Mouse (Mus musculus) kidney, postnatal 0 days (tissue): ENCODE data around the gene Baz2b. TPM values are rescaled to one million over a fixed set of nuclear protein-coding genes. Genes with fewer than 3 reads are reported as not detected.

Source experiments
- ATAC-seq: fragments of 200-750 bp; cut with Nextera tagmentation; replicated peaks from 2 replicates; pipeline ENCODE4 v1.8.0; 2017; ENCODE audit warnings: low read depth, moderate number of reproducible peaks, moderate TSS enrichment, moderate library complexity; ENCODE audit not compliant: low FRiP score
- DNase-seq: peaks from one replicate; pipeline ENCODE4 v3.0.0-alpha.2; 2016; ENCODE audit warnings: low spot score
- H3K27ac ChIP-seq: fragments of 300-500 bp; sonication (generic); 2 replicates; pipeline ENCODE4 v1.5.1; 2014; ENCODE audit warnings: mild to moderate bottlenecking
- H3K27me3 ChIP-seq: fragments of 300-500 bp; sonication (generic); 2 replicates; pipeline ENCODE4 v1.6.1; 2014; ENCODE audit warnings: low read length, mixed read lengths; ENCODE audit not compliant: insufficient read depth
- H3K36me3 ChIP-seq: fragments of 300-500 bp; sonication (generic); 2 replicates; pipeline ENCODE4 v1.6.1; 2014; ENCODE audit warnings: low read length, mixed read lengths; ENCODE audit not compliant: insufficient read depth
- H3K4me1 ChIP-seq: fragments of 300-500 bp; sonication (generic); replicated peaks from 2 replicates; pipeline ENCODE4 v1.6.1; 2014; ENCODE audit warnings: antibody characterized with exemption, low read length, mixed read lengths; ENCODE audit not compliant: insufficient read depth
- H3K4me2 ChIP-seq: fragments of 300-500 bp; sonication (generic); 2 replicates; pipeline ENCODE4 v1.6.1; 2014; ENCODE audit warnings: mild to moderate bottlenecking, low read length, moderate library complexity, mixed read lengths
- H3K4me3 ChIP-seq: fragments of 300-500 bp; sonication (generic); replicated peaks from 2 replicates; pipeline ENCODE4 v1.5.1; 2014; ENCODE audit warnings: low read depth, low read length
- H3K9ac ChIP-seq: fragments of 300-500 bp; sonication (generic); 2 replicates; pipeline ENCODE4 v1.6.1; 2014; ENCODE audit warnings: low read depth, low read length
- H3K9me3 ChIP-seq: fragments of 300-500 bp; sonication (generic); replicated peaks from 2 replicates; pipeline ENCODE4 v1.6.1; 2016; ENCODE audit warnings: low read length, inconsistent platforms, mixed read lengths
- CTCF ChIP-seq: IDR thresholded peaks from 2 replicates; pipeline ENCODE4 v1.5.1; 2016; ENCODE audit warnings: antibody characterized with exemption, low read depth, mild to moderate bottlenecking, moderate library complexity
- WGBS: fragments of 180-500 bp; shearing (Covaris S2); extraction: QIAGEN DNeasy Blood & Tissue Kit; methylation state at CpG from one replicate; pipeline ENCODE4 v1.1.7; 2014; 5-methylcytosine and 5-hydroxymethylcytosine counted together
- polyA plus RNA-seq: library from polyadenylated mRNA; unstranded; fragments of >200 nt; fragmentation: Nextera tagmentation; extraction: Ambion mirVana; gene quantifications from 2 replicates; pipeline ENCODE4 v1.2.1, GENCODE M21; 2015

Baz2b gene
- polyA plus RNA-seq, 1 experiment from 2014 or later = 51.7 TPM

GRCm38 (mm10) chr2:59962579-59962978 lies 247.1 kb downstream of the Baz2b start:
- H3K9ac ChIP-seq = no peak overlapping the region
- H3K36me3 ChIP-seq = peaks cover 25% of the 10 kb centered on the region; the same call in 1 of the 2 replicates
- no peaks in the 10 kb centered on the region for H3K27me3 ChIP-seq
- no peak overlapping the region for H3K4me3 ChIP-seq
- DNase-seq (no peak), ATAC-seq (no peak)
- 81% methylated on average over 4 of the region's 4 CpGs for WGBS
- no peak overlapping the region for H3K4me2 ChIP-seq
- no peaks in the 10 kb centered on the region for H3K9me3 ChIP-seq
- no peaks in the 10 kb centered on the region for H3K4me1 ChIP-seq
- H3K27ac ChIP-seq = no peak overlapping the region
- no peak for TF ChIP-seq CTCF

GRCm38 (mm10) chr2:59960495-59960772 lies 249.2 kb downstream of the Baz2b start:
- 74% methylated on average over 2 of the region's 2 CpGs for WGBS

DNA sequence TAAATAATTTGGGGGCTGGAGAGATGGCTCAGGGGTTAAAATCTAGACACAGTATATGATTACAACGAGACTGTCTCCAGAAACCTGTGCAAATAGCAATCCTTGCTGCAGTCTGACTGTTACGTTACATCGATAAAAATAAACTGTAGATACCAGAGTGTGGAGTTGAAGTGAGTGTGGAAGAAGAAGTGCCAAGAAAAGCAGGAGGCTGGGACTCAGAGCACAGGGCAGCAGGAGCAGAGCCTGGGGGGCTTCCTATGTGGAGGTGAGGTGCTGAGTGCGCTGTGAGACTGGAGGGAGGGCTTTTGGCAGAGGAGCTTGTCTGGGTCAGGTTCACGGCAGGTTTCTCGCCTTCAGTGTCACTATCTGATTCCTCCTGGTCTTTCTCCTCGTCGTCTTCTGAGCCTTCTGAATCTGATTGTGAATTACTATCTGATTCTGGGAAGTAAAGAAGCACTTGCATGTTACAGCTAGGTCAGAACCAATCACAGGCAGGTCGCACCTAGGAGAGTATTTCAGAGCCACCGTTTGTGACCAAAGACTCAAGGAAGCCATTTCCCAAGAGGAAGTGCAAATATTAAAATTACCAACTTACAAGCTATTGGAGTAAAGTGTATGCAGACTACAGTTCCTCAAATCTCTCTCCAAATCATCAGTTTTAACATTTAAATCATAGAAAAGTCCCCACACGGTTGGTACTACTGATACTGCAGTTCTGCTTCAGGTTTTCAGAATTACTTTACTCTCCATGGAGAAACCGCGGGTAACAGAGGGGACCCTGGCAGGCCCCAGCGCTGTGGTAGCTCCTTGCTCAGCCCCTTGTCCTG lies 249.8 kb downstream of the Baz2b start:
- no peaks in the 10 kb centered on the region for H3K4me1 ChIP-seq
- TF ChIP-seq CTCF = no peak
- peaks cover 36% of the 10 kb centered on the region; the same call in 1 of the 2 replicates for H3K36me3 ChIP-seq
- H3K27ac ChIP-seq = no peak overlapping the region
- no peak overlapping the region for H3K4me2 ChIP-seq
- ATAC-seq (no peak), DNase-seq (no peak)
- H3K4me3 ChIP-seq = no peak overlapping the region
- H3K27me3 ChIP-seq = no peaks in the 10 kb centered on the region
- no peaks in the 10 kb centered on the region for H3K9me3 ChIP-seq
- H3K9ac ChIP-seq = no peak overlapping the region
- WGBS = 85% methylated on average over 14 of the region's 14 CpGs

More at GRCm38 (mm10) chr2:59960495-59960772, 249.2 kb downstream of the Baz2b start:
- Histone ChIP-seq H3K9ac (no peak overlapping the region), H3K9me3 (no peaks in the 10 kb centered on the region), H3K4me1 (no peaks in the 10 kb centered on the region), H3K27me3 (no peaks in the 10 kb centered on the region), H3K4me3 (no peak overlapping the region), H3K27ac (no peak overlapping the region), H3K36me3 (peaks cover 36% of the 10 kb centered on the region; the same call in 1 of the 2 replicates), H3K4me2 (no peak overlapping the region)
- DNase-seq = no peak
- no peak for TF ChIP-seq CTCF
- ATAC-seq = no peak

GRCm38 (mm10) chr2:59958543-59958942 lies 251.1 kb downstream of the Baz2b start:
- Histone ChIP-seq H3K9me3 (no peaks in the 10 kb centered on the region), H3K4me1 (no peaks in the 10 kb centered on the region), H3K27me3 (no peaks in the 10 kb centered on the region), H3K36me3 (peaks cover 36% of the 10 kb centered on the region; the same call in 1 of the 2 replicates), H3K9ac (no peak overlapping the region), H3K27ac (no peak overlapping the region), H3K4me2 (no peak overlapping the region), H3K4me3 (no peak overlapping the region)
- no peak for TF ChIP-seq CTCF
- no peak for ATAC-seq
- WGBS = 74% methylated on average over 6 of the region's 6 CpGs
- DNase-seq = peak; percentile 32

GRCm38 (mm10) chr2:59955916-59956315 lies 253.7 kb downstream of the Baz2b start:
- Histone ChIP-seq H3K9ac (no peak overlapping the region), H3K27me3 (no peaks in the 10 kb centered on the region), H3K4me1 (no peaks in the 10 kb centered on the region), H3K27ac (no peak overlapping the region), H3K4me3 (no peak overlapping the region), H3K36me3 (peaks cover 40% of the 10 kb centered on the region), H3K4me2 (no peak overlapping the region), H3K9me3 (no peaks in the 10 kb centered on the region)
- no peak for DNase-seq
- TF ChIP-seq CTCF = no peak
- no peak for ATAC-seq
- WGBS = 85% methylated on average over 7 of the region's 7 CpGs

- H3K27me3 ChIP-seq = no peaks in the 10 kb centered on the region
Observed at GRCm38 (mm10) chr2:59954791-59955190, 254.8 kb downstream of the Baz2b start.

More at GRCm38 (mm10) chr2:59954791-59955190, 254.8 kb downstream of the Baz2b start:
- H3K4me1 ChIP-seq = no peaks in the 10 kb centered on the region
- DNase-seq (no peak), ATAC-seq (no peak)
- no peak overlapping the region for H3K4me3 ChIP-seq
- no peak for TF ChIP-seq CTCF
- WGBS = 77% methylated on average over 3 of the region's 3 CpGs
- peaks cover 43% of the 10 kb centered on the region for H3K36me3 ChIP-seq
- no peaks in the 10 kb centered on the region for H3K9me3 ChIP-seq
- no peak overlapping the region for H3K4me2 ChIP-seq
- no peak overlapping the region for H3K9ac ChIP-seq
- H3K27ac ChIP-seq = no peak overlapping the region
